Mouse (Mus musculus): ENCODE results near the gene Gm20812. TPM values are rescaled to one million over a fixed set of nuclear protein-coding genes. Genes with fewer than 3 reads are reported as not detected.
"Not testable (repeated sequence)": the region's sequence is repeated elsewhere in the genome, so short reads cannot be mapped to it uniquely, and the experiment has no call there.

Gm20812 gene
- not detected in 2 replicates for polyA plus RNA-seq (2015; fragmentation: Nextera tagmentation; extraction: Ambion mirVana)

DNA sequence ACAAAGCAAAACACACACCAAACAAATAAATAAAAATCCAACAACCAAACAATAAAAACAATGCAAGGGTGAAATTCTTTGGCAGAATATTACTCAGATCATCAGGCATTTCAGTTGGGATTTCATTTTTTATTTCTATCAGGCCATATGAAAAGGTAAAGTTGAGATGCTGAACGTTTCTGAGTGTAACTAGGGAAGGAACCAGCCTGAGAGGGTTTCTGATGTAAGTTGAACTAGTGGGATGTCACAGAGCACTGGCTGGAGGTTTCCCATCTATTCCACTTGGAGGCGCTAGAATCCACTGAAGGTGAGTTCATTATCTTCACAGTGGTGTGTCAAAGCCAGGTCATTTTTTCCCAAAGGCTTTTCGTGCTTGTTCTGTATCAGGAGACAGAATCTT, at the start of gene Gm20812:
Gene Gm20812, plus strand, starts transcription at position 301 of the 400 bp plus-strand sequence.
- H3K27ac ChIP-seq (replicated peaks); ATAC-seq (ENCODE audit: insufficient read depth): not testable (repeated sequence)

More for the DNA sequence above, at the start of gene Gm20812:
- not testable (repeated sequence) for H3K27me3 ChIP-seq; H3K36me3 ChIP-seq (replicated peaks); H3K4me3 ChIP-seq (replicated peaks); H3K9ac ChIP-seq; H3K4me1 ChIP-seq (replicated peaks); H3K9me3 ChIP-seq (replicated peaks); H3K4me2 ChIP-seq
- no CpG with 5 or more reads among the region's 3 CpGs for WGBS (ENCODE audit: insufficient replicate concordance)

Other genes with a start within 250 kb of the Gm20812 start
- gene Gm29554, start 108.0 kb upstream of the Gm20812 start, polyA plus RNA-seq (2015; fragmentation: Nextera tagmentation; extraction: Ambion mirVana), result not detected in 2 replicates